Mouse (Mus musculus): ENCODE measurements around the gene Dhcr24. TPM values are rescaled to one million over a fixed set of nuclear protein-coding genes. Genes with fewer than 3 reads are reported as not detected.
A peak's percentile ranks its signal among the peaks of the same experiment; 100 is the strongest.

Dhcr24 gene
- polyA plus RNA-seq, 1 experiment = 86.4 TPM

DNA sequence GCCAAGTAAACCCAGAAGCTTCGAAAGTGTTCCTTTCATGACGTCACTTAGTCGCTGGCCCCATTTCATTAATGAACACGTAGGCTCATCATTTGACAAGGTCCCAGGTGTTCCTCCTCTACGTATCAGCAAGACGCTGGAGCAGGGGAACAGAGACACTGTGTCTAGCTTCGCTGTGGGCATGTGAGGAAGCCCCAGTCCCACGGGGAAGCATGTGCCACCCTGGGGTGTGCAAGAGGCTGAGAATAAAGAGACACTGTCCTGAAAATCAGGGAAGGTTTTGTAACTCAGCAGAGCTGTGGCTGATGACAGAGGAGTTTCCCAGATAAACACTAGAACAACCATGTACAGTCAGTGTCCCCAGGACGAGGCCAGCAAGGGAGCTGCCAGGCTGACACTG lies 36.2 kb downstream of the Dhcr24 start:
- no peak for DNase-seq

DNA sequence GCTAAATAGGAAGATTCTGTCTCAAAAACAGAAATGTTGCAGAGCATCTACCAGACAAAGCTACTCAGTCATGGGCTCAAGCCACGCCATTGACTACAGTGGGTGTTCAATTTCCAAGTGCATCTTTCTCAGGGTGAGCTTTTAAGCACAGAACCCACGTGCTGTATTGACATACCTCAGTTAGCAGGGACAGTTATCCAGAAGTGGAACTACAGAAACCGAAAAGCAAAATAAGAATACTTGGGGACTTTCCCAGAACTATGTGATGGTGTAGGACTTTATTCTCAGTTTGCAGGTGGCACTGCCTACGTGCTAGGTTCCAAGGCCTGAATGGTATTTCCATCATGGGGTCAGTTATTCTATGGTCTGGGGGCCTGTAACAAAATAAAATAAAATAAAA lies 36.9 kb downstream of the Dhcr24 start:
- WGBS = 85% methylated on average over 4 of the region's 4 CpGs
- H3K27me3 ChIP-seq (ENCODE audit: control insufficient read depth, insufficient read depth, low read length) = no peaks in the 10 kb centered on the region
- no peak overlapping the region for H3K4me3 ChIP-seq (replicated peaks; ENCODE audit: insufficient read depth, low read depth, low read length)
- TF ChIP-seq CTCF (IDR thresholded peaks at IDR 0.05; ENCODE audit: borderline replicate concordance, insufficient read depth, low read depth, low read length) (no peak), POLR2A (IDR thresholded peaks at IDR 0.05; ENCODE audit: borderline replicate concordance, insufficient read depth, low read length) (no peak)
- DNase-seq = no peak
- no peaks in the 10 kb centered on the region for H3K4me1 ChIP-seq (ENCODE audit: control insufficient read depth, insufficient read depth, low read length)
- no peak overlapping the region for H3K27ac ChIP-seq (ENCODE audit: insufficient read depth, low read length)

More for the DNA sequence above, 36.2 kb downstream of the Dhcr24 start:
- Histone ChIP-seq H3K4me1 (ENCODE audit: control insufficient read depth, insufficient read depth, low read length) (no peaks in the 10 kb centered on the region), H3K27me3 (ENCODE audit: control insufficient read depth, insufficient read depth, low read length) (no peaks in the 10 kb centered on the region), H3K4me3 (replicated peaks; ENCODE audit: insufficient read depth, low read depth, low read length) (no peak overlapping the region), H3K27ac (ENCODE audit: insufficient read depth, low read length) (no peak overlapping the region)
- TF ChIP-seq POLR2A (IDR thresholded peaks at IDR 0.05; ENCODE audit: borderline replicate concordance, insufficient read depth, low read length) (no peak), CTCF (IDR thresholded peaks at IDR 0.05; ENCODE audit: borderline replicate concordance, insufficient read depth, low read depth, low read length) (no peak)
- WGBS = 58% methylated on average over 9 of the region's 9 CpGs

DNA sequence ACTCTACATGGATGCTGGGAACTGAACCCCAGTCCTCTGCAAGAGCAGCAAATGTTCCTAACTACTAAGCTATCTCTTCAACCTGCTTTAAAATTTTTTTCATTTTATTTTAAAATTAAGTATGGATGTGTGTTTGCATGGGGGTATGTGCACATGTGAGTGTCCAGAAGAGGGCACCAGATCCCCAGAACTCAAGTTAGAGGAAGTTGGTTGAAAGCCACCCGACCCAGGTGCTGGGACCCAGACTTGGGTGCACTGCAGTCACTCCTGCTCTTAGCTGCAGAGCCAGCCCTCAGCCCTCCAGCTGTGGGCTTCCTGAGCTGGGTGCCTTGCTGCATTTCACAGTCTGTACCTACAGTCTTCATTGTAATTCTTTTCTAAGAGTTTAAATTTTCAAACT lies 38.6 kb downstream of the Dhcr24 start:
- Histone ChIP-seq H3K4me3 (replicated peaks; ENCODE audit: insufficient read depth, low read depth, low read length) (no peak overlapping the region), H3K4me1 (ENCODE audit: control insufficient read depth, insufficient read depth, low read length) (no peaks in the 10 kb centered on the region), H3K27me3 (ENCODE audit: control insufficient read depth, insufficient read depth, low read length) (no peaks in the 10 kb centered on the region), H3K27ac (ENCODE audit: insufficient read depth, low read length) (no peak overlapping the region)
- WGBS = 54% methylated on average over 1 of the region's 1 CpGs
- no peak for TF ChIP-seq CTCF (IDR thresholded peaks at IDR 0.05; ENCODE audit: borderline replicate concordance, insufficient read depth, low read depth, low read length)
- no peak for TF ChIP-seq POLR2A (IDR thresholded peaks at IDR 0.05; ENCODE audit: borderline replicate concordance, insufficient read depth, low read length)
- DNase-seq = no peak

DNA sequence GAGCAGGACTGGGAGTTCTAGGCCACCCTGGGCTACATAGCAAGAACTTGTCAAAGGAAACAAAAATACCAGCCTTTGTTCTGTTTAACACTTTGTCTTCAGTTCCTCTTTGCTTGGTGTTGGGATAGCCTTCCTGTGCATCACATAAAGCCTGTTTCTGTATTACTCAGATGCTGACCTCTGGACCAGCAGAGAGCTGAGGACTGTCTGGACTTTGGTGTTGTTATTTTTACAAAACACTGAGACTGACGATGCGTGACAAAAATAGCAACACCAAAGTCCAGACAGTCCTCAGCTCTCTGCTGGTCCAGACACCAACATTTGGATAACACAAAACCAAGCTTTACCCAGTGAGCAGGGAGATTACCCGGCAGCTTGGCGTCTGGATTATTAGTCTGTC lies 39.9 kb downstream of the Dhcr24 start:
- Histone ChIP-seq H3K27ac (ENCODE audit: insufficient read depth, low read length) (no peak overlapping the region), H3K4me1 (ENCODE audit: control insufficient read depth, insufficient read depth, low read length) (no peaks in the 10 kb centered on the region), H3K4me3 (replicated peaks; ENCODE audit: insufficient read depth, low read depth, low read length) (no peak overlapping the region), H3K27me3 (ENCODE audit: control insufficient read depth, insufficient read depth, low read length) (no peaks in the 10 kb centered on the region)
- DNase-seq = no peak
- TF ChIP-seq CTCF (IDR thresholded peaks at IDR 0.05; ENCODE audit: borderline replicate concordance, insufficient read depth, low read depth, low read length) (no peak), POLR2A (IDR thresholded peaks at IDR 0.05; ENCODE audit: borderline replicate concordance, insufficient read depth, low read length) (no peak)
- WGBS = 87% methylated on average over 4 of the region's 4 CpGs

DNA sequence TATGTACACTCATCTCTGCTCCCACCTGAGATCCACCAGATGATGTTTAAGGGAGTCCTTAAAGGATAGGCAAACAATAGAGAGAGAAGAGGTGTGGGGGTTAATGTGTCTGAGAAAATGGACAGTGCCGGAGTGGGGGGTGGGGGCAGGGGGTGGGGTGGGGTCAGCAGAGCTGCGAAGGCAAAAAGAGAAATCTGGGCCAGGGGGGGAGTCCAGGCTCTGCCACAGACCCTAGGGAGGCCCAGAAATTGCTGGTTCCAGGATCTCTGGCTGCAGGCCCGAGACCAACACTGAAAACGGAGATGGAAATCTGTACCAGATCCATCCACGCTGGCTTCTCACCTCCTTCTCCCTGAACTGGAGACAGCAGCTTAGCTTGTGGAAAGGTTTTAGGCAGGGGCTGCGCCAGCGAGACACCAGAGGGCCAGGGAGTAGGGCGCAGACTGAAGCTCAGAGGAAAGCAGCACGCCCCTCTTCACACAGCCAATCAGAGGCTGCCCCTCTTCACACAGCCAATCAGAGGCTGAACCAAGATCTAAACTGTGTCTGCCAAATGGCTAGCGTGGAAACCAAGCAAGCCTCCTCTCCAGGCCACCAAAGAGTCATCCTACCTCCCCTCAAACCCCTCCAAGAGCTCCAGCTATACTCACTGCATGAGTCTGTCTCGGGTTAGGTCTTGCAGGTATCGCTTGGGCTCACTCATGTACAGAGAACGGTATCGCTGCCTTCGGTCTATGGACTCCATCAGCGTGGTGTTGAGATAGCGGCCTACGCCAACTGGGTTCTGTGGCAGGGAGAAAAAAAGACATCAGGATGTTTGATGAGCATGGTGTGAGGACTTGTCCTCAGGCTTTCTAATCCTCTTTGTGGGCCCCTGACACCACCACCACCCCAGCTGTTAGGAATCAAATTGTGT lies 46.1 kb downstream of the Dhcr24 start:
- TF ChIP-seq POLR2A (IDR thresholded peaks at IDR 0.05; ENCODE audit: borderline replicate concordance, insufficient read depth, low read length) (no peak), CTCF (IDR thresholded peaks at IDR 0.05; ENCODE audit: borderline replicate concordance, insufficient read depth, low read depth, low read length) (no peak)
- peak overlapping the region; percentile 39 for H3K4me3 ChIP-seq (replicated peaks; ENCODE audit: insufficient read depth, low read depth, low read length)
- 31% methylated on average over 18 of the region's 18 CpGs for WGBS

DNA sequence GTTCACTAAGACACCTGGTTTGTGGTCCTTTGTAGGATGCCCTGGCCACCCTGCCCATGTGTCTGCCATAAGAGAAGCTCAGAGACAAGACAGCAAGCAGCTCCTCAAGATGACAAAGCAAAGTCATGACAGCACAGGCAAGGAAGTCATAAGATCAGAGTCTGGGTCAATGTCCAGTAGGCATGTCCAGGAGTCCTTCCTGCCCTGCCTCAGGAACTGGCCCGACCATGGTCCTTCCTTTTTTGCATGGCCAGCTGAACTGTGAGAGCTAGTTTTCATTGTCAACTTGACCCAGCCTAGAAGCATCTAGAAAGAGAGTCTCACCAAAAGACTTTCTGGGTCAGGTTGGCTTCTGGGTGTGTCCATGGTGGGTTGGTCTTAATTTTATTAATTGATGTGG lies 47.1 kb downstream of the Dhcr24 start:
- Histone ChIP-seq H3K27ac (ENCODE audit: insufficient read depth, low read length) (no peak overlapping the region), H3K4me1 (ENCODE audit: control insufficient read depth, insufficient read depth, low read length) (peaks cover 2% of the 10 kb centered on the region; the same call in 1 of the 2 replicates), H3K4me3 (replicated peaks; ENCODE audit: insufficient read depth, low read depth, low read length) (no peak overlapping the region), H3K27me3 (ENCODE audit: control insufficient read depth, insufficient read depth, low read length) (no peaks in the 10 kb centered on the region)
- 96% methylated on average over 1 of the region's 1 CpGs for WGBS
- TF ChIP-seq CTCF (IDR thresholded peaks at IDR 0.05; ENCODE audit: borderline replicate concordance, insufficient read depth, low read depth, low read length) (no peak), POLR2A (IDR thresholded peaks at IDR 0.05; ENCODE audit: borderline replicate concordance, insufficient read depth, low read length) (no peak)
- DNase-seq = no peak

More for the DNA sequence above, 46.1 kb downstream of the Dhcr24 start:
- DNase-seq = peak in 1 of 2 experiments; percentile 31
- no peaks in the 10 kb centered on the region for H3K27me3 ChIP-seq (ENCODE audit: control insufficient read depth, insufficient read depth, low read length)
- H3K4me1 ChIP-seq (ENCODE audit: control insufficient read depth, insufficient read depth, low read length) = peaks cover 2% of the 10 kb centered on the region; the same call in 1 of the 2 replicates
- H3K27ac ChIP-seq (ENCODE audit: insufficient read depth, low read length) = no peak overlapping the region

DNA sequence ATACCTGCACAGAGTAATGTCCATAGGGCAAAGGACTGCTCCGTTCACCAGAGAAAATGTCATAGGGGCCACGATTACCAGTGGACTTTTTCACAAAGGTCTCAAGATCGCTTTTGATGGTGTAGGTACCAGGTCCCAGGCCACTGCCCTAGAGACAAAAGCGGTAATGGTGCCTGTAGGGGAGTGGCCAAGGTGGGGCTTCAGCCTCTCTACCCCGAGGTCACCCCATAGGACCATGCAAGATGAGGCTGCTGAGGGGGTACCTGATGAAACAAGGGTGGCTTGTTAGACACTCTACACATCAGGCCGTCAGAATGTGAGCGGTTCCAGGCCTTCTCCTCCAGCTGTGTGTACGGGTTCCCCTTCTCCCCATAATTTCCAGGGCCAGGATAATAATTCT lies 52.3 kb downstream of the Dhcr24 start:
- H3K27ac ChIP-seq (ENCODE audit: insufficient read depth, low read length) = no peak overlapping the region
- no peak for DNase-seq
- H3K4me3 ChIP-seq (replicated peaks; ENCODE audit: insufficient read depth, low read depth, low read length) = no peak overlapping the region
- H3K27me3 ChIP-seq (ENCODE audit: control insufficient read depth, insufficient read depth, low read length) = no peaks in the 10 kb centered on the region
- 79% methylated on average over 8 of the region's 8 CpGs for WGBS
- H3K4me1 ChIP-seq (ENCODE audit: control insufficient read depth, insufficient read depth, low read length) = no peaks in the 10 kb centered on the region
- TF ChIP-seq CTCF (IDR thresholded peaks at IDR 0.05; ENCODE audit: borderline replicate concordance, insufficient read depth, low read depth, low read length) (no peak), POLR2A (IDR thresholded peaks at IDR 0.05; ENCODE audit: borderline replicate concordance, insufficient read depth, low read length) (no peak)

DNA sequence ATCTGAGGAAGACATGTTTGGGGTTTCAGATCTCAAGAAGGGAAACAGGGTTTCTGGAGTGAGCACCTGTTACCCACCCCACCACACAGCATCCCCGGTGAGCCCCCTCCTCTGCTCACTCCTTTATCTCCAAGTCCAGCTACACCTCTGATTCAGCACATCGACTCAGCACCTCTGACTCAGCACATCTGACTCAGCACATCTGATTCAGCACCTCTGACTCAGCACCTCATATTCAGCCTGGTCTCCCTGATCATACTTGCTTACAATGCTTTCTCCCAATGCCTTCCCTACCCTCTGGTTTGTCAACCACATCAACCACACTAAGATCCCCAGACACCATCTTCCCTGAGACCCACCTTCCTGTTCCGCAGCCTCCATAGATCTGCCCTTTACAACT lies 52.7 kb downstream of the Dhcr24 start:
- Histone ChIP-seq H3K4me3 (replicated peaks; ENCODE audit: insufficient read depth, low read depth, low read length) (no peak overlapping the region), H3K27me3 (ENCODE audit: control insufficient read depth, insufficient read depth, low read length) (no peaks in the 10 kb centered on the region), H3K27ac (ENCODE audit: insufficient read depth, low read length) (no peak overlapping the region), H3K4me1 (ENCODE audit: control insufficient read depth, insufficient read depth, low read length) (no peaks in the 10 kb centered on the region)
- TF ChIP-seq POLR2A (IDR thresholded peaks at IDR 0.05; ENCODE audit: borderline replicate concordance, insufficient read depth, low read length) (no peak), CTCF (IDR thresholded peaks at IDR 0.05; ENCODE audit: borderline replicate concordance, insufficient read depth, low read depth, low read length) (no peak)
- no peak for DNase-seq
- WGBS = 82% methylated on average over 3 of the region's 3 CpGs
